In genomic region chr8:122307836-122308235, GRCm38 (mm10) we compare ENCODE assay signal across 12 mouse cellular contexts. TPM values are rescaled to one million over a fixed set of nuclear protein-coding genes. Genes with fewer than 3 reads are reported as not detected.
DNase-seq lines count a peak whose midpoint lies in the region; ATAC-seq lines count a peak whose summit lies in the region.
"Had no signal": no experiment of that assay in that cellular context is flagged by ENCODE, and none has a peak within 500 bp of the region (broad histone marks: within the 10 kb centered on the region; RNA-seq: fewer than 3 reads in every experiment).

No protein-coding gene starts in this region.

- no peak overlapping the region for H3K9ac ChIP-seq in midbrain, embryonic 11.5 days (ENCODE audit: low read length)
- peak overlapping the region; percentile 49 for H3K9ac ChIP-seq in embryonic facial prominence, embryonic 13.5 days
- H3K9ac ChIP-seq in liver, embryonic 12.5 days, result peak overlapping the region; percentile 71
- H3K9ac ChIP-seq: heart, embryonic 15.5 days had no signal

- no peak overlapping the region for H3K4me3 ChIP-seq in midbrain, embryonic 10.5 days
- H3K4me3 ChIP-seq in midbrain, embryonic 11.5 days (ENCODE audit: low read depth, low read length), result no peak overlapping the region
- no peak overlapping the region for H3K4me3 ChIP-seq in embryonic facial prominence, embryonic 13.5 days
- H3K4me3 ChIP-seq in liver, embryonic 12.5 days, result no peak overlapping the region
- H3K4me3 ChIP-seq: heart, embryonic 15.5 days had no signal

- 91% methylated on average over 8 of the region's 8 CpGs for WGBS in midbrain, embryonic 10.5 days
- 80% methylated on average over 8 of the region's 8 CpGs for WGBS in midbrain, embryonic 11.5 days
- 78% methylated on average over 8 of the region's 8 CpGs for WGBS in embryonic facial prominence, embryonic 13.5 days
- 70% methylated on average over 8 of the region's 8 CpGs for WGBS in liver, embryonic 12.5 days (ENCODE audit: insufficient replicate concordance)

- H3K27me3 ChIP-seq in midbrain, embryonic 10.5 days (ENCODE audit: low read depth, poor library complexity, severe bottlenecking), result no peaks in the 10 kb centered on the region
- no peaks in the 10 kb centered on the region for H3K27me3 ChIP-seq in midbrain, embryonic 11.5 days (ENCODE audit: control insufficient read depth, insufficient read depth, low read length)
- no peaks in the 10 kb centered on the region for H3K27me3 ChIP-seq in embryonic facial prominence, embryonic 13.5 days
- no peaks in the 10 kb centered on the region for H3K27me3 ChIP-seq in liver, embryonic 12.5 days (replicated peaks)
- H3K27me3 ChIP-seq: heart, embryonic 15.5 days had no signal

- H3K4me1 ChIP-seq in midbrain, embryonic 10.5 days, result peaks cover 23% of the 10 kb centered on the region
- H3K4me1 ChIP-seq in midbrain, embryonic 11.5 days (ENCODE audit: control insufficient read depth, insufficient read depth, low read length), result no peaks in the 10 kb centered on the region
- H3K4me1 ChIP-seq in embryonic facial prominence, embryonic 13.5 days, result peaks cover 8% of the 10 kb centered on the region
- H3K4me1 ChIP-seq in liver, embryonic 12.5 days, result peaks cover 100% of the 10 kb centered on the region

- H3K9me3 ChIP-seq in midbrain, embryonic 10.5 days (replicated peaks), result no peaks in the 10 kb centered on the region
- H3K9me3 ChIP-seq in midbrain, embryonic 11.5 days (ENCODE audit: control insufficient read depth, low read length), result no peaks in the 10 kb centered on the region
- H3K9me3 ChIP-seq in embryonic facial prominence, embryonic 13.5 days, result no peaks in the 10 kb centered on the region
- H3K9me3 ChIP-seq in liver, embryonic 12.5 days (replicated peaks), result no peaks in the 10 kb centered on the region
- H3K9me3 ChIP-seq: heart, embryonic 15.5 days had no signal

- H3K36me3 ChIP-seq in midbrain, embryonic 10.5 days, result 0 out of 2 replicates have a peak, but pooled peaks cover 2% of the 10 kb centered on the region
- no peaks in the 10 kb centered on the region for H3K36me3 ChIP-seq in midbrain, embryonic 11.5 days (ENCODE audit: control insufficient read depth, insufficient read depth, low read length)
- H3K36me3 ChIP-seq in embryonic facial prominence, embryonic 13.5 days, result peaks cover 19% of the 10 kb centered on the region; the same call in 1 of the 2 replicates
- H3K36me3 ChIP-seq in liver, embryonic 12.5 days, result peaks cover 96% of the 10 kb centered on the region

- 0 out of 2 replicates have a peak overlapping the region, but pooled peaks have one; percentile 17 for H3K27ac ChIP-seq in midbrain, embryonic 10.5 days (replicated peaks)
- H3K27ac ChIP-seq in midbrain, embryonic 11.5 days (ENCODE audit: low read depth, low read length), result no peak overlapping the region
- H3K27ac ChIP-seq in embryonic facial prominence, embryonic 13.5 days, result no peak overlapping the region
- peak overlapping the region; percentile 97 for H3K27ac ChIP-seq in liver, embryonic 12.5 days
- H3K27ac ChIP-seq: heart, embryonic 15.5 days; macrophage had no signal

- DNase-seq in midbrain, embryonic 10.5 days (ENCODE audit: low spot score), result no peak
- no peak for DNase-seq in midbrain, embryonic 11.5 days (ENCODE audit: low spot score, missing footprints)
- DNase-seq in cerebellum, adult 8-10 months, result peak; percentile 37
- no peak for DNase-seq in yolk sac, embryonic 10.5 days (ENCODE audit: low spot score)
- DNase-seq in layer of hippocampus, adult 11-12 months (ENCODE audit: low spot score), result no peak
- no peak for DNase-seq in urinary bladder, postnatal 4 days (ENCODE audit: low spot score in 2 of 2)
- DNase-seq: adrenal gland, postnatal 10 days had no signal

- ATAC-seq in midbrain, embryonic 11.5 days (ENCODE audit: low FRiP score), result no peak
- ATAC-seq in embryonic facial prominence, embryonic 13.5 days (ENCODE audit: insufficient number of reproducible peaks, insufficient read depth, low FRiP score, low TSS enrichment, low read depth), result no peak
- ATAC-seq in liver, embryonic 12.5 days, result no peak

- no peak overlapping the region for H3K4me2 ChIP-seq in midbrain, embryonic 11.5 days
- no peak overlapping the region for H3K4me2 ChIP-seq in embryonic facial prominence, embryonic 13.5 days
- peak overlapping the region; percentile 64 for H3K4me2 ChIP-seq in liver, embryonic 12.5 days
- H3K4me2 ChIP-seq: heart, embryonic 15.5 days had no signal

RNA-seq across cellular contexts. Expression of gene Zfpm1, which starts 25.9 kb away (rescaled TPM):
- polyA plus RNA-seq in midbrain, embryonic 10.5 days (2016; fragmentation: Nextera tagmentation; extraction: Ambion mirVana), result 1.3 and 1.5 TPM in 2 replicates
- 1.6 and 1.8 TPM in 2 replicates for polyA plus RNA-seq in midbrain, embryonic 11.5 days (2014; fragmentation: Nextera tagmentation; extraction: Ambion mirVana)
- 1.7 and 1.8 TPM in 2 replicates for polyA plus RNA-seq in embryonic facial prominence, embryonic 13.5 days (2015; fragmentation: Nextera tagmentation; extraction: Ambion mirVana)
- polyA plus RNA-seq in liver, embryonic 12.5 days (2016; fragmentation: Nextera tagmentation; extraction: Ambion mirVana), result 27.6 and 28.4 TPM in 2 replicates

RNA-seq across cellular contexts. Expression of gene Trhr2, which starts 52.7 kb away (rescaled TPM):
- not detected in 2 replicates for polyA plus RNA-seq in midbrain, embryonic 10.5 days (2016; fragmentation: Nextera tagmentation; extraction: Ambion mirVana)
- not detected in 2 replicates for polyA plus RNA-seq in midbrain, embryonic 11.5 days (2014; fragmentation: Nextera tagmentation; extraction: Ambion mirVana)
- 0.26 and 0.66 TPM in 2 replicates for polyA plus RNA-seq in embryonic facial prominence, embryonic 13.5 days (2015; fragmentation: Nextera tagmentation; extraction: Ambion mirVana)
- polyA plus RNA-seq in liver, embryonic 12.5 days (2016; fragmentation: Nextera tagmentation; extraction: Ambion mirVana), result not detected in 2 replicates
- polyA plus RNA-seq: heart, embryonic 15.5 days; kidney, embryonic 14.5 days; macrophage had no signal

Comparison
In these comparisons a context has a peak if more than half of its experiments do, and no peak if none do; other contexts are left out.
1. H3K27ac ChIP-seq: peak in midbrain, embryonic 10.5 days (single experiment) and liver, embryonic 12.5 days (single experiment); none in midbrain, embryonic 11.5 days (single experiment) and embryonic facial prominence, embryonic 13.5 days (single experiment).
2. RNA of gene Zfpm1, which starts 25.9 kb away (polyA plus RNA-seq): 27.6 to 28.4 TPM in liver, embryonic 12.5 days; 1.6 to 1.8 TPM in midbrain, embryonic 11.5 days, 1.7 to 1.8 TPM in embryonic facial prominence, embryonic 13.5 days and 1.3 to 1.5 TPM in midbrain, embryonic 10.5 days; every median in the first group is over 10 times any median in the second.